Mouse (Mus musculus) ES-Bruce4 (cell line): ENCODE measurements at regions not wholly inside any gene's neighbourhood (a gene's known extent, or its start where the extent isn't known, plus 50 kb on each side); places are given as distances from the start of the nearest gene placed in this dataset.

Experiments
- H3K27ac ChIP-seq: 2 replicates; pipeline ENCODE4 v1.5.1; 2012; ENCODE audit warnings: low read length, inconsistent platforms; ENCODE audit not compliant: insufficient read depth
- H3K27me3 ChIP-seq: 2 replicates; pipeline ENCODE4 v1.6.1; 2012; ENCODE audit warnings: mild to moderate bottlenecking, low read length, inconsistent platforms; ENCODE audit not compliant: control insufficient read depth, poor library complexity, insufficient read depth, severe bottlenecking
- H3K36me3 ChIP-seq: 2 replicates; pipeline ENCODE4 v1.6.1; 2012; ENCODE audit warnings: inconsistent platforms, mild to moderate bottlenecking, low read length, moderate library complexity; ENCODE audit not compliant: control insufficient read depth, poor library complexity, insufficient read depth, severe bottlenecking
- H3K4me1 ChIP-seq: one replicate; pipeline ENCODE4 v1.8.1; 2011; ENCODE audit warnings: low read length; ENCODE audit not compliant: control insufficient read depth, insufficient read depth
- H3K4me3 ChIP-seq: 2 replicates; pipeline ENCODE4 v1.5.1; 2011; ENCODE audit warnings: low read depth, mild to moderate bottlenecking, low read length
- H3K9ac ChIP-seq: 2 replicates; pipeline ENCODE4 v1.6.1; 2012; ENCODE audit warnings: low read depth, mild to moderate bottlenecking, inconsistent platforms; ENCODE audit not compliant: poor library complexity, severe bottlenecking
- H3K9me3 ChIP-seq: replicated peaks from 2 replicates; pipeline ENCODE4 v1.6.1; 2012; ENCODE audit warnings: mild to moderate bottlenecking, low read length, inconsistent platforms; ENCODE audit not compliant: control insufficient read depth, poor library complexity, insufficient read depth, severe bottlenecking
- CTCF ChIP-seq: IDR thresholded peaks from one replicate; pipeline ENCODE4 v1.8.1; 2011; ENCODE audit warnings: low read depth, low read length
- EP300 ChIP-seq: IDR thresholded peaks from 2 replicates; pipeline ENCODE4 v1.6.1; 2011; ENCODE audit warnings: low read depth, low read length; ENCODE audit not compliant: insufficient read depth
- POLR2A ChIP-seq: IDR thresholded peaks from one replicate; pipeline ENCODE4 v1.8.1; 2011; ENCODE audit warnings: low read length; ENCODE audit not compliant: insufficient read depth

GRCm38 (mm10) chr3:9884691-9885354, 203.1 kb upstream of the Gm9833 start:
- Histone ChIP-seq H3K4me3 (no peak overlapping the region), H3K36me3 (no peaks in the 10 kb centered on the region), H3K27ac (no peak overlapping the region), H3K27me3 (no peaks in the 10 kb centered on the region), H3K9ac (no peak overlapping the region), H3K4me1 (no peaks in the 10 kb centered on the region), H3K9me3 (no peaks in the 10 kb centered on the region)
- TF ChIP-seq EP300 = no peak
- no peak for TF ChIP-seq POLR2A
- no peak for TF ChIP-seq CTCF

DNA sequence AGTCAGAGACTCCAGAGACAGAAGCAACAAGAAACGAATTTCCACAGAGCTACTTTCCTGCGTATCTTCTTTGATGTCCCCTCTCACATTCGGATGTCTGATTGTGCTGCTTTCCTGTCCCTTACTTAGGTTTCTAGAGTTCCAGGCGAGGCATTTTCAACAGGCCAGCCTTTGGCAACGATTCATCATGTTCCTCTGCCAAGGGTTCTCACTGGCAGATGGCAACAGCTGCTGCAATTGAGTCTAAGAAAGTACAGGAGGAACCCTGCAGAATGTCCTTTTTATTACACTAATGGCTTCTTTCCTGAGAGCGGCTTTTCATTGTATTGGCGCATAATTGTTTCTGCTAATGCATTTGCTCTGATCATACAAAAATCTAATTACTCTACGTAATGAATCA, 202.3 kb upstream of the Gm9833 start:
- Histone ChIP-seq H3K27me3 (no peaks in the 10 kb centered on the region), H3K9me3 (no peaks in the 10 kb centered on the region), H3K4me1 (no peaks in the 10 kb centered on the region), H3K9ac (no peak overlapping the region), H3K36me3 (no peaks in the 10 kb centered on the region), H3K27ac (no peak overlapping the region), H3K4me3 (no peak overlapping the region)
- TF ChIP-seq CTCF (no peak), POLR2A (no peak), EP300 (no peak)

GRCm38 (mm10) chr3:9886077-9886476, 201.8 kb upstream of the Gm9833 start:
- Histone ChIP-seq H3K9ac (no peak overlapping the region), H3K4me3 (no peak overlapping the region), H3K27ac (no peak overlapping the region), H3K36me3 (no peaks in the 10 kb centered on the region), H3K9me3 (no peaks in the 10 kb centered on the region), H3K27me3 (no peaks in the 10 kb centered on the region), H3K4me1 (no peaks in the 10 kb centered on the region)
- TF ChIP-seq POLR2A (no peak), EP300 (no peak), CTCF (no peak)

- no peaks in the 10 kb centered on the region for H3K36me3 ChIP-seq
- no peak overlapping the region for H3K9ac ChIP-seq
- no peaks in the 10 kb centered on the region for H3K9me3 ChIP-seq
- no peaks in the 10 kb centered on the region for H3K27me3 ChIP-seq
- no peak overlapping the region for H3K4me3 ChIP-seq
- TF ChIP-seq CTCF (no peak), POLR2A (no peak), EP300 (no peak)
- no peaks in the 10 kb centered on the region for H3K4me1 ChIP-seq
- no peak overlapping the region for H3K27ac ChIP-seq
Observed at GRCm38 (mm10) chr3:9886765-9887626, 200.9 kb upstream of the Gm9833 start.

DNA sequence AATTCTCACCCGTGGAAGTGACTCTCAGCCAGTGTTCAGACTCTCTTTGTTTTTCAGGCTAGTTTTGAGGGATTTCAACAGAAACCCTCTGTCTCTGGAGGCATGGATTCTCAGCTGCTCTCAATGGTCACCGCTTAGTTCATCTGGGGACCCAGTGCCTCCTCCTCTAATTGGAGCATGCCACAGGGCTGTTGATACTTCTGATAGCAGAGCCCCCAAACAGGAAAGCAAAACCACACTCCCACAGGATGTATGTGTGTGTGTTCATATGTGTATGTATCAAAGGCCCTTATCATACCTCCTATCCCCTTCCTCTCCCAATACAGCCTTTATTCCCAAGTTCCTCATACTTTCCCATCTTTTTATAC, 200.3 kb upstream of the Gm9833 start:
- Histone ChIP-seq H3K27ac (no peak overlapping the region), H3K4me3 (no peak overlapping the region), H3K9me3 (no peaks in the 10 kb centered on the region), H3K36me3 (no peaks in the 10 kb centered on the region), H3K4me1 (no peaks in the 10 kb centered on the region), H3K9ac (no peak overlapping the region), H3K27me3 (no peaks in the 10 kb centered on the region)
- TF ChIP-seq EP300 = no peak
- TF ChIP-seq POLR2A = no peak
- TF ChIP-seq CTCF = no peak

- Histone ChIP-seq H3K27ac (no peak overlapping the region), H3K9me3 (no peaks in the 10 kb centered on the region), H3K36me3 (no peaks in the 10 kb centered on the region), H3K4me3 (no peak overlapping the region), H3K9ac (no peak overlapping the region), H3K4me1 (no peaks in the 10 kb centered on the region), H3K27me3 (no peaks in the 10 kb centered on the region)
- TF ChIP-seq CTCF = no peak
- no peak for TF ChIP-seq POLR2A
- TF ChIP-seq EP300 = no peak
Observed at GRCm38 (mm10) chr3:9888051-9888450, 199.9 kb upstream of the Gm9833 start.
